Mouse (Mus musculus) lung, postnatal 0 days (tissue): ENCODE results near the gene Idi1.
"Not testable (repeated sequence)": the region's sequence is repeated elsewhere in the genome, so short reads cannot be mapped to it uniquely, and the experiment has no call there.

Source experiments
- CTCF ChIP-seq: IDR thresholded peaks from 2 replicates; pipeline ENCODE4 v1.5.1; 2016; ENCODE audit warnings: antibody characterized with exemption, mild to moderate bottlenecking
- EP300 ChIP-seq: IDR thresholded peaks from 2 replicates; pipeline ENCODE4 v1.6.1; 2016; ENCODE audit warnings: antibody characterized with exemption, mild to moderate bottlenecking, control low read depth

DNA sequence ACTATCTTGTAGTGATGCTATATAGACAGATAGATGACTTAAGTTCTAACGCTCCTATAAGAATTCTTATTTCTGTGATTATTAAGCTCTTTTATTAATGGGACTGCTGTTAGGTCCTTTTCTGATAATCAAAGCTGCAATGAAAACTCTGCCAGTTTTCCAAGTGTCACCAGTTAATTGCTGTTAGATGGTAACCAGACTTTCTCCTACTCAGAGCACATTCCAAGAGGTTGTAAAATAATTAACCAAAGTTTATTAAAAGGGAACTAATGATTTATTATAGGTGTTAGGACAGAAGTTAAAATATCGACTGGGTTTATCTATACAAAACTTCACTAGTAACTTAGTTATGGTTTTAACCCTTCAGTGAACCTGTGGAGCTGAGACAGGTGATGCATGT lies 20.7 kb downstream of the Idi1 start:
- TF ChIP-seq EP300, CTCF: not testable (repeated sequence)
